Mouse (Mus musculus): ENCODE results near the gene Lrig1.
"Not testable (repeated sequence)": the region's sequence is repeated elsewhere in the genome, so short reads cannot be mapped to it uniquely, and the experiment has no call there.

Lrig1 gene

GRCm38 (mm10) chr6:94563203-94563940 is 136.6 kb downstream of the Lrig1 start:
- no peak for DNase-seq

GRCm38 (mm10) chr6:94561346-94561745 is 138.6 kb downstream of the Lrig1 start:
- DNase-seq = no peak

- DNase-seq = no peak
These were observed 139.1 kb downstream of the Lrig1 start for GRCm38 (mm10) chr6:94560896-94561295.

GRCm38 (mm10) chr6:94558603-94559002 is 141.4 kb downstream of the Lrig1 start:
- DNase-seq = not testable (repeated sequence)

Data from thymus, postnatal 14 days (tissue).